Mouse (Mus musculus): ENCODE measurements at regions not wholly inside any gene's neighbourhood (a gene's known extent, or its start where the extent isn't known, plus 50 kb on each side); places are given as distances from the start of the nearest gene placed in this dataset.

GRCm38 (mm10) chr12:14301676-14302365 lies 150.0 kb upstream of the Fam84a start:
- TF ChIP-seq CTCF (IDR thresholded peaks at IDR 0.05; ENCODE audit: low read depth) = no peak
- no peak for TF ChIP-seq EP300 (optimal IDR thresholded peaks at IDR 0.05)

Data from stomach, postnatal 0 days (tissue).